Mouse (Mus musculus): ENCODE data around the gene Lrpap1. TPM values are rescaled to one million over a fixed set of nuclear protein-coding genes. Genes with fewer than 3 reads are reported as not detected.

Gene Lrpap1
- polyA plus RNA-seq, 1 experiment from 2014 or later = 48.8 TPM

DNA sequence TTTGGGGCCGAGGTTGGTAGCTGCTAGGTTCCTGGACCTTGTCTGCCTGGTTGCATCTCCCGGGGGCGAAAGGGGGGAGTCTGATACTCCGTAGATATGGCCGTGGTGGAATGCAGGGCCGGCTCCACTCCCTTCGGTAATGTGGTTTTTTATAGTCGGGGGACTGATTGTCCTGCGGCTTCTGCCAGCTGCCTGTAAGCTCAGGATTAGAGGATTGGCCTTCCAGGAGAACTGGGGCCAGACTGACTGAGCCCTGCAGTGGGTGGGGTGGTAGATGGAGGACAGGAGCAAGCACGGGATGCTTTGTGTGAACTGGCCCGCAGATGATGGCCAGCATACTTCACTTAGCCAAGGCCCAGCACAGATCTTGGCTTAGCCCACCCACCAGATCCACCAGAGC, 32.3 kb downstream of the Lrpap1 start:
- Histone ChIP-seq H3K27me3 (ENCODE audit: insufficient read depth, low read length) (no peaks in the 10 kb centered on the region), H3K36me3 (replicated peaks; ENCODE audit: insufficient read depth, low read length) (no peaks in the 10 kb centered on the region), H3K4me1 (ENCODE audit: insufficient read depth) (no peaks in the 10 kb centered on the region), H3K4me2 (ENCODE audit: low read depth, low read length) (no peak overlapping the region), H3K9ac (replicated peaks) (no peak overlapping the region), H3K4me3 (ENCODE audit: low read depth, low read length) (no peak overlapping the region), H3K9me3 (ENCODE audit: low read length) (no peaks in the 10 kb centered on the region), H3K27ac (ENCODE audit: low read depth) (no peak overlapping the region)
- no peak for ATAC-seq
- DNase-seq = no peak
- 75% methylated on average over 11 of the region's 11 CpGs for WGBS (ENCODE audit: insufficient replicate concordance)
- TF ChIP-seq EP300 (IDR thresholded peaks at IDR 0.05; ENCODE audit: low read depth) (no peak), CTCF (IDR thresholded peaks at IDR 0.05; ENCODE audit: low read depth) (no peak)

DNA sequence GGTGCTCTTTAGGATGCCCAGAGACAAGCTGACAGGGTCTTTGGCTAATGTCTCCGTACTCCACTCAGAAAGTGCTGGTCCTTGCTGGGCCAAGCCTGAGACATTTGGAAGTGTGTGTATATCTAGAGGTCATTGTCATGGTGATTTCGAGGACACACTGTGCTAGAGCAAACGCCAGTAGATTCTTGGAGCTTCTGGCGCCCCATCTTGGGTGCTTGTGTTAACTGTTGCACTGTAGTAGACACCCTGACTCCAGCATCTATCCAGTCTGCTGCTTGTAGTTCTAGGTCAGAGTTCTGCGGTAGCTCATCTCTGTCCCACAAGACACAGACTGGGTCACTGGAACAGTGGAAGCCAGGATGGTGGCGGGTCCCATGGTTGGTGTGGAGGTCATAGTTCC, 33.7 kb downstream of the Lrpap1 start:
- no peak for ATAC-seq
- 73% methylated on average over 6 of the region's 6 CpGs for WGBS (ENCODE audit: insufficient replicate concordance)
- H3K4me2 ChIP-seq (ENCODE audit: low read depth, low read length) = no peak overlapping the region
- H3K4me1 ChIP-seq (ENCODE audit: insufficient read depth) = no peaks in the 10 kb centered on the region
- H3K27me3 ChIP-seq (ENCODE audit: insufficient read depth, low read length) = no peaks in the 10 kb centered on the region
- no peak for TF ChIP-seq EP300 (IDR thresholded peaks at IDR 0.05; ENCODE audit: low read depth)
- no peak for TF ChIP-seq CTCF (IDR thresholded peaks at IDR 0.05; ENCODE audit: low read depth)
- no peak overlapping the region for H3K27ac ChIP-seq (ENCODE audit: low read depth)
- H3K9ac ChIP-seq (replicated peaks) = no peak overlapping the region
- H3K36me3 ChIP-seq (replicated peaks; ENCODE audit: insufficient read depth, low read length) = no peaks in the 10 kb centered on the region
- no peaks in the 10 kb centered on the region for H3K9me3 ChIP-seq (ENCODE audit: low read length)
- H3K4me3 ChIP-seq (ENCODE audit: low read depth, low read length) = no peak overlapping the region
- no peak for DNase-seq

DNA sequence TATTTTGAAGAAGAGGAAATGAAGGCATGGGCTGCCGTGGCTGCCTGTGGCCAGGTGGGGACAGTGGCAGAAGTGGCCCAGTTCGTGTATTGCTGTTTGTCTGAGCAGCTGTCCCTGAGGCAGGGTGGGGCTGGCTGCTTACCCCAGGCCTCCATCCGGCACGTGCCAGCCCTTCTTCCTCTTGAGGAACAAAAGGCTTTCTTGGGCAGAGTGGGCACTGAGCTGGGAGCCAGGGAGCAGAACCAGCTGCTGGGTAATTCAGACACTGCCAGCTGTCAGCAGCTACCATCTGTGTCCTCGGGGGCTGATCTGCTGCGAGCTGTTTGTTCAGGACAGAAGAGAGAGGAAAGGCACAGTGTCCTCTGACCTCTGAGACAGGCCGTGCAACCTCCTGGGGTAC, 34.6 kb downstream of the Lrpap1 start:
- no peak overlapping the region for H3K4me2 ChIP-seq (ENCODE audit: low read depth, low read length)

DNA sequence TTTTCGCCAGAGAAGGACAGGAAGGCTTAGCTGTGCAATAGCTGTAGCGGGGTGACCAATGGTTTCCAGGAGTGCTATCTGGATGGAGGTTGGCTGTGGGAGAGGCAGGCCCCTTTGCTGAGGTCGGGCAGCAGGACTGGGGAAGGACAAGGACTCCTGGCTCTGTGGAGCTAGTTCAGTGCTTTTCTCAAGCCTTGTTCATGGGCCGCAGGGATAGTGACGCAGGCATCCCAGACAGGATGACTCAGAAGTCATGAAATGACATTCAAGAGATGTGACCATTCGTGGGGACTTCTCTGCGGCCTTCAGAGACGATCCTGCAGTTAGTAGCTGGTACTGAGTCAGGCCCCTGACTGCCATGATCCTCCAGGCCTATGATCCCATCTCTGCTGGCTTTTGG, 35.3 kb downstream of the Lrpap1 start:
- ATAC-seq (no peak), DNase-seq (no peak)
- TF ChIP-seq EP300 (IDR thresholded peaks at IDR 0.05; ENCODE audit: low read depth) (no peak), CTCF (IDR thresholded peaks at IDR 0.05; ENCODE audit: low read depth) (no peak)
- 72% methylated on average over 8 of the region's 8 CpGs for WGBS (ENCODE audit: insufficient replicate concordance)
- no peaks in the 10 kb centered on the region for H3K4me1 ChIP-seq (ENCODE audit: insufficient read depth)
- H3K27me3 ChIP-seq (ENCODE audit: insufficient read depth, low read length) = no peaks in the 10 kb centered on the region
- H3K27ac ChIP-seq (ENCODE audit: low read depth) = no peak overlapping the region
- H3K4me2 ChIP-seq (ENCODE audit: low read depth, low read length) = no peak overlapping the region
- no peak overlapping the region for H3K4me3 ChIP-seq (ENCODE audit: low read depth, low read length)
- no peaks in the 10 kb centered on the region for H3K36me3 ChIP-seq (replicated peaks; ENCODE audit: insufficient read depth, low read length)
- no peak overlapping the region for H3K9ac ChIP-seq (replicated peaks)
- H3K9me3 ChIP-seq (ENCODE audit: low read length) = no peaks in the 10 kb centered on the region

More for the DNA sequence above, 34.6 kb downstream of the Lrpap1 start:
- Histone ChIP-seq H3K9ac (replicated peaks) (no peak overlapping the region), H3K36me3 (replicated peaks; ENCODE audit: insufficient read depth, low read length) (no peaks in the 10 kb centered on the region), H3K4me1 (ENCODE audit: insufficient read depth) (no peaks in the 10 kb centered on the region), H3K27ac (ENCODE audit: low read depth) (no peak overlapping the region), H3K4me3 (ENCODE audit: low read depth, low read length) (no peak overlapping the region), H3K27me3 (ENCODE audit: insufficient read depth, low read length) (no peaks in the 10 kb centered on the region), H3K9me3 (ENCODE audit: low read length) (no peaks in the 10 kb centered on the region)
- ATAC-seq (no peak), DNase-seq (no peak)
- TF ChIP-seq CTCF (IDR thresholded peaks at IDR 0.05; ENCODE audit: low read depth) (no peak), EP300 (IDR thresholded peaks at IDR 0.05; ENCODE audit: low read depth) (no peak)
- 38% methylated on average over 7 of the region's 7 CpGs for WGBS (ENCODE audit: insufficient replicate concordance)

DNA sequence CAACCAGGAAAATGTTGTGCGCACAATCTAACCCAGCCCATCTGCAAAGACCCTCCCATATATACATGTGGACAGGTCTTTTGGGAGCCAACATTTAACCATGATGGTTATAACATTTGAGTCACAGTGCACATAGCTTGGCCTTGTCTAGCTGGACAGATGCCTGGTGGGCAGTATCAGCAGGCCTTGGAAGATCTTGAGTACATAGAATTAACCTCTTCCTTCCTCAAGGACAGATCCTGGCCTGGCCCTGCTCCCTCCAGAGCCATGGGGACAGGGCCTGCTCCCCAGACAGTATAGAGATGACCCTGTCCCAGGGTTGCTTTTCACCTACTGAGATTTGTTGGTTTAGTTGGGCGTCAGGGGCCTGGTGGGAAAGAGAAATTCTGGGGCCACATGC, 35.7 kb downstream of the Lrpap1 start:
- 85% methylated on average over 2 of the region's 2 CpGs for WGBS (ENCODE audit: insufficient replicate concordance)
- no peak for DNase-seq
- no peak overlapping the region for H3K4me2 ChIP-seq (ENCODE audit: low read depth, low read length)
- no peak overlapping the region for H3K9ac ChIP-seq (replicated peaks)
- no peaks in the 10 kb centered on the region for H3K27me3 ChIP-seq (ENCODE audit: insufficient read depth, low read length)
- no peaks in the 10 kb centered on the region for H3K4me1 ChIP-seq (ENCODE audit: insufficient read depth)
- TF ChIP-seq CTCF (IDR thresholded peaks at IDR 0.05; ENCODE audit: low read depth) = no peak
- TF ChIP-seq EP300 (IDR thresholded peaks at IDR 0.05; ENCODE audit: low read depth) = no peak
- no peak overlapping the region for H3K4me3 ChIP-seq (ENCODE audit: low read depth, low read length)
- no peak overlapping the region for H3K27ac ChIP-seq (ENCODE audit: low read depth)
- ATAC-seq = no peak
- no peaks in the 10 kb centered on the region for H3K36me3 ChIP-seq (replicated peaks; ENCODE audit: insufficient read depth, low read length)
- no peaks in the 10 kb centered on the region for H3K9me3 ChIP-seq (ENCODE audit: low read length)

DNA sequence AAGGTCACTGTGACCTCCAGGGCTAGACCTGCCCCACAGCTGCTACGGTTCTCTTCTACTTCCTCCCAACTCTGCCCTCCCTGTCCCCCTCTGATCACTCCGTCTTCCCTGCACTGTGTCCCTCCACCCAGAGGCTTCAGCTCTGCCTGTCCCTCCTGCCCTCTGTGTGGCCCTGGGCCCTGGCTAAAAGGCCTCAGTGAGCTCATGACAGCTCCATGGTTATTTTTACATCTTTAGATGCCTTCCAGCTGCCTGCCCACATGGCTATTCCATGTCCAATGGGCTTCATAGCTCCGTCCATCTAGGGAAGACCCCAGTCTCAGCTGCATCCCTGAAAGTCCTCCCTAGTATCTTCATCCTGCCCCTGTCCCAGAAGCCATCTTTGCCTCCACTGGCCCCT, 45.5 kb downstream of the Lrpap1 start:
- Histone ChIP-seq H3K9me3 (ENCODE audit: low read length) (no peaks in the 10 kb centered on the region), H3K9ac (replicated peaks) (no peak overlapping the region), H3K4me3 (ENCODE audit: low read depth, low read length) (no peak overlapping the region), H3K27ac (ENCODE audit: low read depth) (no peak overlapping the region), H3K4me1 (ENCODE audit: insufficient read depth) (peaks cover 5% of the 10 kb centered on the region), H3K4me2 (ENCODE audit: low read depth, low read length) (no peak overlapping the region), H3K27me3 (ENCODE audit: insufficient read depth, low read length) (peaks cover 41% of the 10 kb centered on the region), H3K36me3 (replicated peaks; ENCODE audit: insufficient read depth, low read length) (no peaks in the 10 kb centered on the region)
- DNase-seq (no peak), ATAC-seq (no peak)
- TF ChIP-seq EP300 (IDR thresholded peaks at IDR 0.05; ENCODE audit: low read depth) (no peak), CTCF (IDR thresholded peaks at IDR 0.05; ENCODE audit: low read depth) (no peak)
- WGBS (ENCODE audit: insufficient replicate concordance) = 47% methylated on average over 3 of the region's 3 CpGs

DNA sequence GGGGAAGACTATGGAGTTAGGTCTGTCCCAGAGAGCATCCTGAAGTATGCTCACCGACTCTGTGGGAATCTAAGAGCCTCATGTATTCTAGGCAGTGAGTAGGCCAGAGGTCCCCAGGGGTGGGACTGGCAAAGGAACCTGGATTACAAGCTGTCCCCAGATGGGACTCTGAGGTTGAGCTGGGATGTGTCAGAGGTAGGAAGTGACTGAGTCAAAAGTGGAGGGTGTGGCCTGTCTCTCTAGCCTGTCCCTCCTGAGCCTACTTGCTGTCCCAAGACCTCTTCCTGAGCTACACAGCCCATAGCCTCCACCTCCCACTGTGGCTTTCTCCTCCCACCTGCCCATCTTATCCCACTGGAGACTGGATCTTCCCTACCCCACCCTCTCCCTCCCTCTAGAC, 47.4 kb downstream of the Lrpap1 start:
- H3K27me3 ChIP-seq (ENCODE audit: insufficient read depth, low read length) = peaks cover 42% of the 10 kb centered on the region
- TF ChIP-seq EP300 (IDR thresholded peaks at IDR 0.05; ENCODE audit: low read depth) (no peak), CTCF (IDR thresholded peaks at IDR 0.05; ENCODE audit: low read depth) (no peak)
- DNase-seq (no peak), ATAC-seq (no peak)
- H3K36me3 ChIP-seq (replicated peaks; ENCODE audit: insufficient read depth, low read length) = no peaks in the 10 kb centered on the region
- no peak overlapping the region for H3K9ac ChIP-seq (replicated peaks)
- no peak overlapping the region for H3K4me3 ChIP-seq (ENCODE audit: low read depth, low read length)
- WGBS (ENCODE audit: insufficient replicate concordance) = 50% methylated on average over 1 of the region's 1 CpGs
- peaks cover 5% of the 10 kb centered on the region for H3K4me1 ChIP-seq (ENCODE audit: insufficient read depth)
- H3K4me2 ChIP-seq (ENCODE audit: low read depth, low read length) = no peak overlapping the region
- no peaks in the 10 kb centered on the region for H3K9me3 ChIP-seq (ENCODE audit: low read length)
- no peak overlapping the region for H3K27ac ChIP-seq (ENCODE audit: low read depth)

All from liver, postnatal 0 days (tissue).